Mouse (Mus musculus) lung, postnatal 10 days (tissue): ENCODE measurements around the gene Fbxw20.
"Not testable (repeated sequence)": the region's sequence is repeated elsewhere in the genome, so short reads cannot be mapped to it uniquely, and the experiment has no call there.

Experiments used
- DNase-seq: peaks from one replicate; pipeline ENCODE4 v3.0.0; 2021

Gene Fbxw20

DNA sequence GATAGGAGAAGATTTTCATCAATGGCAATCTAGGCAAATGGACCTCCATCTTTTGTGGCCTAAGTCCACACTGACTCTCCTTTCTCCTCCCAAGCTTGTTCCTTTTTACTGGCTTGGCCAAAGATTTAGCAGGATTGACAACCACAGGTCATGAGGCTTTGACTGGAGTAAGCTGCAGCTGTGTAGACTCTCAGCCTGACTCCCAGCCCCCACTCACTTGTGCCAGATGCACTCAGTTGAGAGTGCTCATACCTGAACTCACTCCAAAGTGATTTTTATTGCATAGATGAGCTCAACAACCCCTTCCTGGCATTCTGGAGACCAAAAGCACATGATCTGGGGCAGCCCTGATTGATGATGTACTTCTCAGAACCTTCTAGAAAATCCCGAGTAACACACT lies at the start of gene Fbxw20:
TSS of gene Fbxw20 (minus strand) at position 101 of the 400 bp plus-strand sequence.
- DNase-seq = no peak

DNA sequence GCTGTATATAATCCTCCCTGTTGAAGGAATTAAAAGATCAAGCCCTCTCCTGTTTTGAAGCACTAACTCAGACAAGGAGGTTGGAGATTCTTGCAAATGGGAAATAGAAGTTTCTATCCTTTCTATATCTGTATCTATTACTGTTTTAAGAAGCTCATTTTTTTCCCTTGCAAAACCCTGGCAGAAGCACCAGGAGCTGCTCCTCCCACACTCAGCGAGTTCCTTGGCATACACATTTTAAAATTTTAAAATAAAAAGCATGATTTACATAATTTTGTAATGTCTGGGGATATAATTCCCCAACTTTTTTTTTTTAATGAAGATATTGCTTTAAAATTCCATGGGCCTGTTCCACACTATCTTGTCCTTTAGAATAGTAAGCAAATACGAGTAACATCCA lies 28.5 kb upstream of the Fbxw20 start:
- no peak for DNase-seq

DNA sequence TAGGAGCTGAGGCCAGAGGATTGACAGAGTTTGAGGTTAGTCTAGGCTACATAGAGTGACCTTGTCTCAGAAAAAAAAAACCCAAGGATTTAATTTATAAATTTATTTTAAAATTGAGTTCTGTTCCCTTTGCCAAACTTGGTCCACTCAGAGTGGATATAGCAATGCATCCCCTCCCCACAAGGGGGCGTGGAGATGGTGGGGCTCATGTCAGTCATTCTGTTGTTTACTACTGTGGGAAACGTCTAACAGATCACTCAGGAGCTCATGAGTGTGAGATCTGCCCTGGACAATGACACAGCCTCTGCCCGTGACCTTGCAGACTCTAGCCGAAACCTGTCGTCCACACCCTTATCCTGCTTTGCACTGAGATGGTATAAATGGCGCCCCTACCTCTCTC lies 16.1 kb downstream of the Fbxw20 start:
- no peak for DNase-seq

DNA sequence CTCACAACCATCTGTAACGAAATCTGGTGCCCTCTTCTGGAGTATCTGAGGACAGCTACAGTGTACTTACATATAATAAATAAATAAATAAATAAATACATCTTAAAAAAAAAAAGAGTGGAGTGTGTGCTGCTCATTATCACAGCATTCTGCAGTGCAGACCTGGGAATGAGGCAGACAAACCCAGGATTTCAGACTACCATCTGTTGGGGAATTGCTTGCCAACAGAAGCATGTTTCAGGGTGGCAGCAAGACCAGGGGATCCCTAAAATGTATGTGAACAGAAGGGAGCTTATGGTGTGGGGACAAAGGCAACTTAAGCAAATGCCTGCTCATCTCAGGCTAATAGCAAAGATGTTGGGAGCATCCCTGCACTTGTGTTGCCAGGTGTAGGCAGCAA lies 33.2 kb downstream of the Fbxw20 start:
- DNase-seq = not testable (repeated sequence)

DNA sequence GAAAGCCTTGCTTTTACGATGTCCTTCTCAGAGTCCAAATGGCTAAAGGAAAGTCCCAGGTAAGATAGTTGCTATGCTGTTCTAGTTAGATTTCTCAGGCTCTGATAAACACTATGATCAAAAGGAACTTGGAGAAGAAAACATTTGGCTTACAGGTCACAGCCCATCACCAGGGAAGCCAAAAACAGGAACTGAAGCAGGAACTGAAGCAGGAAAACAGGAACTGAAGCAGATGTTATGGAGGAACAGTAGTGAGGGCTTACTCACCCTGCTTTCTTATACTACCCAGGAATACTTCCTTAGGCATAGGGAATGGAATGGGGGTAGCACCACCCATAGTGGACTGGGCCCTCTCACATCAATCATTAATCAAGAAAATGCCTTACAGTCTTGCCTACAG lies 34.2 kb downstream of the Fbxw20 start:
- DNase-seq = no peak

DNA sequence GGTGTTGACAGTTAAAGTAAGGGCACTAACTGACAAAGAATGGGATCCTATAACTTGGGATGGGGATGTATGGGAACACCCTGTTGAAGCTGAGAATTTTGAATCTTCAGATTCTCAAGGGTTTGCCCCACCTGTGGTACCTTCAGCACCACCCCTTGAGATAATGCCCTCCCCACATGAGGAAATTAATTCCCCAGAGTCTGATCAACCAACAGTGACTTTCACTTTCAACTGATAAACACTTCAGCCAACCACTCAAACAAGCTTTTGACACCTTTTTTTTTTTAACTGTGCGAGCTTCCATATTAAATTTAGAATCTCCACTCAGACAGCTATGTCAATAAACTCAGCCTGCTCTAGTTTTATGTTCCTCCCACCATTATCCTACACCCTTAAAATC lies 35.2 kb downstream of the Fbxw20 start:
- DNase-seq = no peak

DNA sequence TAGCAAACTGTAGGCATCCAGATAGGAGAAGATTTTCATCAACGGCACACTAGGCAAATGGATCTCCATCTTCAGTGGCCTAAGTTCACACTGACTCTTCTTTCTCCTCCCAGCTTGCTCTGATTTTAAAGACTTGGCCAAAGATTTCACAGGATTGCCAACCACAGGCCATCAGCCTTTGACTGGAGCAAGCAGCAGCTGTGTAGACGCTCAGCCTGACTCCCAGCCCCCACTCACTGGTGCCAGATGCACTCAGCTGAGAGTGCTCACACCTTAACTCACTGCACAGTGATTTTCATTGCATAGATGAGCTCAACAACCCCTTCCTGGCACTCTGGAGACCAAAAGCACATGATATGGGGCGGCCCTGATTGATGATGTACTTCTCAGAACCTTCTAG lies 38.7 kb downstream of the Fbxw20 start, which contains the start of gene Fbxw13:
TSS of gene Fbxw13 (minus strand) at position 101 of the 400 bp plus-strand sequence.
- not testable (repeated sequence) for DNase-seq

DNA sequence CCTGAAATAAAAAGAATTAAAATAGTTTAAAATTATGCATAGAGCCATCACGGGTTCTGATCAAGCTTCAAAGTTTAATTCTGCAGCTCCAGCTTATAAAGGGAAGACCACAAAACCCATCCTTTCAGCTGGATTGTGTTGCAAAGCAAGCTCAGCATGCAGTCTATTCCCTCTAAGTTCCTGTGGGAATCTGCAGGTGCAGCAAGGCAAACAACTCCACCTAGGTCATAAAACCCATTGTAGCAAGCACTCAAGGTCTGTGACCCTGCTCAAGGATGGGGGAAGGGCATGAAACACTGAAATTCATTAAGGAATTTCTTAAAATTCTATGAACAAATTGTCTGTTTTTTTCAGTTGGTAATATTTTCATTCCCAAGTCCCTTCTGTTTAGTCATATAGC lies 57.3 kb downstream of the Fbxw20 start:
- DNase-seq = no peak

DNA sequence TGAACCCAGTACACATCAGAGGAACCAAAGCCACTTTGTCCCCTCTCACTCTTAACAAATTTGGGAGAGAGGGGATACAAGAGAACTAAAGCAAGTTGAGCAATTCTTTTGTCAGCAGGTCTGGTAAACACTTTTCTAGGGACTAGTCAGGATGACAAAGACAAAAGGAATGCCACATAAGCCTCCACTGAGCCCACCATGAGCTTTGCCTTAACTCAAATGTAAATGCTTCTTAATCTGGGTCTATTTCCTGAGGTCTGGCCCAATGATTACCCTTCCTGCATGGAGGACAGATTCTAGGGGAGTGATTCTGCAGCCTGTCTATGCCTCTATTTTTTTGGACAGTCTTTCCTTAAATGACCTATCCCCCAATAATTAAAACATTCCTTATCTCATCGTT lies 58.3 kb downstream of the Fbxw20 start:
- no peak for DNase-seq
